Mouse (Mus musculus): ENCODE results near the gene Sgce.
"Not testable (repeated sequence)": the region's sequence is repeated elsewhere in the genome, so short reads cannot be mapped to it uniquely, and the experiment has no call there.

The Sgce gene

DNA sequence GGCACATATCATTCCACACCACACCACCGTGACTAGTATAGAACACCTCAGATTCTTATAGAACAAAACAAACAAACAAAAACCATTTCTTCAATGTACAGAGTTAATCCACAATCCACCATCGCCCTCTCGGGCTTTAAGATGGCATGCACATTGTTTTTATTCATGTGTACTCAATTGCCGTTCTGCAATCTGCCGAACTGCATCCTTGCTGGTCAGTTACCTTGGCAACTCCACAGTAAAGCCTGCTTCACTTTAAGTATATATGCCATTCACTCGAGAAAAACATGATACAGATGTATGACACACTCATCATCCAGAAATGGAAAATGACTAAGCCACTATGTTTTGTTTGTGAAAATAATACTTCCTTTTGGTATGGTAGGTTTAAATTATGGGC, 24.9 kb downstream of the Sgce start:
- DNase-seq: no peak

- no peak for DNase-seq
Observed at GRCm38 (mm10) chr6:4717344-4717743, 29.7 kb downstream of the Sgce start.

DNA sequence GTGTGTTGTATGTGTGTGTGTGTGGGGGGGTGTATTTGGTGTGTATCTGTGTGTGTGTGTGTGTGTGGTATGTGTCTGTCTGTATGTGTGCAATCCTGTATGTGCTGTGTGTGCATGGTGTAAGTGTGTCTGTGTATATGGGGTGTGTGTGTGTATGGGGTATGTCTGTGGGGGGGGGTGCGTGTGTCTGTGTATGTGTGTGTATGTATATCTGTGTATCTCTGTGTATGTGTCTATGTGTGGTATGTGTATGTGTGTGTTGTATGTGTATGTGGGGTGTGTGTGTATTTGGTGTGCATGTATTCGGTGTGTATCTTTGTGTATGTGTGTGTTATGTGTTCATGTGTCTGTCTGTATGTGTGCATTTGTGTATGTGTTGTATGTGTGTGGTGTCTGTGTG, 30.8 kb downstream of the Sgce start:
- no peak for DNase-seq

GRCm38 (mm10) chr6:4708971-4709370, 38.0 kb downstream of the Sgce start:
- no peak for DNase-seq

- no peak for DNase-seq
Observed at GRCm38 (mm10) chr6:4706415-4706814, 40.6 kb downstream of the Sgce start.

GRCm38 (mm10) chr6:4703908-4704307, 43.1 kb downstream of the Sgce start:
- DNase-seq: no peak

- DNase-seq: no peak
Observed at GRCm38 (mm10) chr6:4701641-4702040, 45.4 kb downstream of the Sgce start.

DNA sequence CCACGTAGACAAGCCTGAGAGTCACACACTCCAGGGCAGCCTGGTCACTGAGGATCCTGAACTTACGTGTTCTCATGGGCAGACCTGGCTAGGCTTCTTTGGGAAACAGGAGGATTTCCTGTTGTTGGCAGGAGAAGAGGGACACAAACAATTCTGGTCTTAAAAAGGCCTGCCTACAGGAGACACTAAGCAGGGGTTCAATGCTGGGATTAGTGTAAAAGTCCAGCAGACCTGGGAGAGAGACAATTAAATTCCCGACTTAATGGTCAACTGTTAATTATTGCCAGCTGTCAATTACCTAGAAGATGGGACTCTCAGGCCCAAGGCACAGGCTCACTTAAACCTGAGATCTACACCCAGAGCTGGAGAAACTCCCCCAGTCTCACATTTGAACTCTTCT, 51.2 kb downstream of the Sgce start:
- no peak for DNase-seq

DNA sequence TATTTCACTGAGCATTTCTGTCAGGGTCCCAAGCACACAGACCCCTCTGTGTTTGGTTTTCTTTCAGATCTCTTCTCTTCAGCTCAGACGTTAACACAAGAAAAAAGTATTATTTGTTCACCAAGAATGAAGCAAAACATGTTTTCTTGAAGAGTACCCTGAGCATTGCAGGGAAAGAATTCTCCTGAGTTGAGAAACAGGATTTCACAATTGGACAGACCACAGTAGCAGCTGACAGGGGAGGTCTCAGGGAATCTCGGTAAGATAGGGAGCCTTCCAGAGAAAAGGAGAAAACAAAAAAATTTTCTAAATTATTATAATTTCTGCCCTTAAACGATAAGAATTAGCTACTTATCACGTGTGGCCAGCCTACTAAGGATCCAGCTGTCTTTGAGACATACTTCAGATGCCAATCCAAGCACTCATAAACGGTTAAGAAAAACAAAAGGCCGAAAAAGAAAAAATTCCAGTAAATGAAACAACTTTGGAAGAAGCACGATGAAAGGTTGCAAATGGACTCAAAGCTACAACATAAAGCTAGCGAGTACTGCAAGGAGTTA, 52.3 kb downstream of the Sgce start:
- DNase-seq: no peak

GRCm38 (mm10) chr6:4693544-4693943, 53.5 kb downstream of the Sgce start:
- DNase-seq: no peak

GRCm38 (mm10) chr6:4690438-4690837, 56.6 kb downstream of the Sgce start:
- no peak for DNase-seq

- DNase-seq: no peak
Observed at GRCm38 (mm10) chr6:4684706-4685340, 62.2 kb downstream of the Sgce start.

- no peak for DNase-seq
Observed at GRCm38 (mm10) chr6:4680576-4680975, 66.4 kb downstream of the Sgce start.

GRCm38 (mm10) chr6:4679981-4680380, 67.0 kb downstream of the Sgce start:
- no peak for DNase-seq

GRCm38 (mm10) chr6:4677356-4677761, 69.6 kb downstream of the Sgce start:
- DNase-seq: no peak

- DNase-seq: no peak
Observed at GRCm38 (mm10) chr6:4665154-4665553, 81.9 kb downstream of the Sgce start.

GRCm38 (mm10) chr6:4664313-4664712, 82.7 kb downstream of the Sgce start:
- DNase-seq: no peak

DNA sequence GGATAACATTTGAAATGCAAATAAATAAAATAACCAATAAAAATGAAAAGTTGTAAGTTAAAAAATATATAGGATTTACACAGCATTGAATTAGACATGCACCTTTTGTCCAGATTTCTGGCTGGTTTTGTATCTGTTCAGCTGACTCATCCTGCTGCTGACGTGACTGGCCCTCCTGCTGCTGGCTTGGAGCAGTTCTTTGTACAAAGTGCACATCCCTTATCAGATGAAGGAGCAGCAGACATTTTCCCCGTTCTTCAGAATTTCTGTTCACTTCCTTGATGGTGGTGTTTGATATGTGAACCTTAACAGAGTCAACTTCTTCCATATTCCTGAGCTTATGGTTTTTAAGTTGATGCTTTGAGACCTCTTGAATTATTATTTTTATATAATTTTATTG, 83.5 kb downstream of the Sgce start:
- DNase-seq: no peak

- no peak for DNase-seq
Observed at GRCm38 (mm10) chr6:4658861-4659260, 88.1 kb downstream of the Sgce start.

DNA sequence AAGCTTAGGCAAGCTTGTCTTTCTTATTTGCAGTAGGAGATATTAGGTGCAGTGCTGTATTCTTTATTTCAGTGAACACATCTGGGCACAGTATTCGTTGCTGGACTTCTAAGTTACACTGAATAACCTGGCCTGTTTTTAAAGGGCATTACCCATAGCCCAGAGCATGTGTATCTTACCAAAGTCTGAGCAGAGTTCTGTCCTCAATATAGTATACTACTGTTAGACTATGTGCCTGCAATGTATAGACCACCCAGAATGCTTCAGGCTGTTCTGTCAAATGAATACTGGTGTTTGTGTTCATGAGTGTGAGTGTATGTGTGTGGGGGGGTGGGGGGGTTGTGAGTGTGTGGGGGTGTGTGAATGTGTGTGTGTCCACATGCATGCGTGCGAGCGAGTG, 91.1 kb downstream of the Sgce start:
- DNase-seq: no peak

GRCm38 (mm10) chr6:4655466-4655865, 91.5 kb downstream of the Sgce start:
- DNase-seq: no peak

GRCm38 (mm10) chr6:4653741-4654140, 93.3 kb downstream of the Sgce start:
- not testable (repeated sequence) for DNase-seq

DNA sequence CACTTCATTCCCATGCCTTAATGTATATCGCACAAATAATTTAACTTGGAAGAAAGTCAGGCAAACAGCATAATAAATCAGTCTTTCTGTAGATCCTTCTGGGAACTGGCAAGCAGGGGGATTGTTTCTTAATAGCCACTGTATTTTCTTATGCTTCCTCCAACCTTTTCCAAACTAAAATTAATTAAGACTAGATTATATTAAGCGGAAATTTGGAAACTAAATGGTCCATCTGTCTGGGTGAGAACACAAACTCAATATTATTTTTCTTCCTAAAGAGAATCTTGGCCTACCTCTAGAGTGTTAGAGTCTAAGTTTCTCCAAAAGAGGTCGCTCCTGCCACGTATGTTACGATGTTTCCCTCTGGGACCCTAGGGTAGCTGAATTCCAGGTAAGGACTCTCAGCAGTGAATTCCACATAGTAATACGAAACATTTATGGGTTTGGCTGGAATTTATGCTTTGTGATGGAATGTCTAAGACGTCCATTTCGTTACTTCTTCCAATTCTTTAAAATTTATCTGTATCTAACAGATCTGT, 94.3 kb downstream of the Sgce start:
- DNase-seq: no peak

- no peak for DNase-seq
Observed at GRCm38 (mm10) chr6:4647351-4647750, 99.7 kb downstream of the Sgce start.

DNA sequence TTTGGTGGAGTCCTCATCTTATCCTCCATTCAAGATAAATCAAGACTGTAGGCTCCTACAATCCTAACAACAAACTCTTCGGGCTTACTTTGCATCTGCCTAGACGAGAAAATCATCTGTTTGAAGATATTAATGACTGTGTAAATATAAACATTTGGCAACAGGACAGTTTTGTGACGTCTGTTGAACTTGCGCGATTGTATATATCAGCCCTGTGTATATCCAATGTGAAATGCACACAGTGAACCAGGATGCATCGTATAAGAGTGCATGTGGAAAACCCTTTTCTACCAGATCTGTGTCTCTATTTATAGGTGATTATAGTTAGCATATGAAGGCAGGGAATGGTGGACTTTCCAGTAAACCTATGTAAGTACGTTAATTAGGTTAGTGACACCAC, 104.9 kb downstream of the Sgce start:
- DNase-seq: no peak
